Mouse (Mus musculus) urinary bladder, postnatal 4 days (tissue): ENCODE data around the gene Pitpnm2.

Experiments
- DNase-seq, 2 experiments: peaks; one replicate each; pipeline ENCODE4 v3.0.0; 2021 to 2022; ENCODE audit warnings: low spot score in 2 of 2

The Pitpnm2 gene

DNA sequence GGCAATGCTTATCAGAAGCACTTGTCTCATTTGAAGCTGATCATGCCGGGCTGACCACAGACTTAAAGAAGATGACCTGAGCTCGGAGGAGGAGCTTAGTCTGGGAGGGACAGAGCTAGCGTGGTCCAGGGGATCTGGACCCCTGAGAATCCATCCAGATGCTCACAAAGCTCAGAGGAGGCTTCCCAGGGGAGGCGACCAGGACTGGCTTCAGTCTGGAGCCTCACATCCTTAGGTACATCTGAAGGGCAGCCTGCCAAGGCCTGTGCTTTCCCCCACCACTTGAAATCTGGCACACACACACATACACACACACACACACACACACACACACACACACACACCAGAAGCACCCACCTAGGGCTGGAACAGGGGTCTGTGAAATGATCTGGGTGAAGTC is 47.5 kb downstream of the Pitpnm2 start:
- no peak for DNase-seq

DNA sequence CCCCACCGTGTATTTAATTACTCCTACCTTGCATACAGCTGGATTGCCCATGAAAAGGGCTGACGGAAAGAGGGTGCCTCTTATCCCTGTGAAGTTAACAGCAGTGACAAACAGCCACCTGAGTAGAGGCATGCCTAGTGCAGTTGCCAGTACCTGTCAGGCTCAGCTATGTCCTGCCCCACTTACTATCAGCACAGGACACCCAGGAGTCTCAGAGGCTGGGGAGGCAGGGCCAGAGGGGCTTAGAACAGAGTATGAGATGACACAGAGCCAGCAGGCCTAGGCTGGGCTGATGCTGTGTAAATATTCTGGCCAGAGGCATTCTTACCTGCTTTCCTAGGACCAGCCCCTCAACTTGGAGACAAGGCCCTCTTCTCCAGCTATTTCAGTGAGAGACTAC is 48.0 kb downstream of the Pitpnm2 start:
- DNase-seq = no peak

DNA sequence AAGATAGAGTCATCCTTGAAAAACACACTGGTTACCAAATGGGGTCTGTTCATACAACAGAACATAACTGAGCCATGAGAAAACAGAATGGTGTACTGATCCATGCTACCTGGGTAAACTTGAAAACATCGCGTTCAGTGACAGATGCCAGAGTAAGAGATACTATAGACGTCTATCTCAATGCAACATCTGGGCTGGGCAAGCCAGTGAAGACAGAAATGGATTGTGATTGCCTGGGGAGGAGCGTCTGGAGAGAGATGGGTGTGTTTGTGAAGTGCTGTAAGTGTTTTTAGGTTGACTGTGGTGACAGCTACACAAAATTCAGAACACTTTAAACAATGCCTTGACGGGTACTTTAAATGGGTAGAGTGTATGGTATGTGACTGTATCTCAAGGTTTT is 48.7 kb downstream of the Pitpnm2 start:
- no peak for DNase-seq

DNA sequence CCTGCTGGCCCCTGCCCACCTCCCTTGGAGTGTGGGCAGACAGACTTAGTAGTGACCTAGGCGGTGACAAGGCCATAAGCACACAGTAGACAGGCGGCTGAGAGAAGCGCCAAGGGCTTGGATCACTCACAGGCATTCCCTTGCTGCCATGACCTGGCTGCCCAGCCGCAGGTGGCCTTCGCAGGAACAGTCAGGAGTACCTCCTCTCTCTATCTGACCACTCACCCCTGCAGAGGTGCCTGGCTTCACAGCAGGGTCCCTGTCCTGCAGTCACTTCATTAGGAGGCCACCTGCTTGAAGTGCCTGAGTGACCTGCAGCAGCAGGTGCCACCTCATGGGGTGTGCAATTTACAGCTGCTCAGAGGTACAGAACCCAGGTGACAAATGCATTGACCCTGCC is 50.4 kb downstream of the Pitpnm2 start:
- DNase-seq = no peak

DNA sequence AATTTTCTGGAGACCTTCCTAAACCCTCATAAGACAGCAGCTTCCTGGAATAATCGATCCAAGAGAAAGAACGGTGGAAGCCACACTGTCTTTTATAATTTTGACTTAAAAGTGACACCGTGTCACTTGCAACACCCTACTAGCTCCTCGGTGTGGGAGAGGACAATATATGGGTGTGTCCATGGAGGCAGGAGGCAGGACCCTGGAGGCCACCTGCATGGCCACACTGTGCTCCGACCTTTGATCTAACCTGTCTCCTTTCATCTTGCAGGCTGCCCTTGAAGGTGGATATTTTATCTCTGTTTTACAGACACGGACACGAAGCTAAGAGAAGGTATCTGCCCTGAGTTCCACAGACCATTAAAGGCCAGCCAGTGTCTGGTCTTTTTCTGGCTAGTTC is 51.1 kb downstream of the Pitpnm2 start:
- DNase-seq = no peak

DNA sequence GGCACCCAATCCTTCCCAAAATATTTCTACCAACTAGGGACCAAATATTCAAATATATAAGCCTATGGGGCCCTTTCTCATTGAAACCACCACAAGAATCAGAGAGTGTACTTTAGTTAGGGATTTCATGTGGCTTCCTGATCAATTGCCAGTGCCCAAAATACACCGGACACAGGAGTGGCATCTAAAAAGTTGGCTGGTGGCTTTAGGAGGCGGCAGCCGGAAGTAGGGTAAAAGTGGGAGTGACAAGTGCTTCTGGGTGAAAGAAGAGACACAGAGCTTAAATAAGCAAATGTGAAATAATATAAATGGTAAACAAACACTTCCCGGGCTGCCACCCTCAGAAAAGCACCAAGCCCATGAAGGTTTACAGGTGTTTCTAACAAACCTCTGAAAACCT is 53.5 kb downstream of the Pitpnm2 start:
- no peak for DNase-seq

DNA sequence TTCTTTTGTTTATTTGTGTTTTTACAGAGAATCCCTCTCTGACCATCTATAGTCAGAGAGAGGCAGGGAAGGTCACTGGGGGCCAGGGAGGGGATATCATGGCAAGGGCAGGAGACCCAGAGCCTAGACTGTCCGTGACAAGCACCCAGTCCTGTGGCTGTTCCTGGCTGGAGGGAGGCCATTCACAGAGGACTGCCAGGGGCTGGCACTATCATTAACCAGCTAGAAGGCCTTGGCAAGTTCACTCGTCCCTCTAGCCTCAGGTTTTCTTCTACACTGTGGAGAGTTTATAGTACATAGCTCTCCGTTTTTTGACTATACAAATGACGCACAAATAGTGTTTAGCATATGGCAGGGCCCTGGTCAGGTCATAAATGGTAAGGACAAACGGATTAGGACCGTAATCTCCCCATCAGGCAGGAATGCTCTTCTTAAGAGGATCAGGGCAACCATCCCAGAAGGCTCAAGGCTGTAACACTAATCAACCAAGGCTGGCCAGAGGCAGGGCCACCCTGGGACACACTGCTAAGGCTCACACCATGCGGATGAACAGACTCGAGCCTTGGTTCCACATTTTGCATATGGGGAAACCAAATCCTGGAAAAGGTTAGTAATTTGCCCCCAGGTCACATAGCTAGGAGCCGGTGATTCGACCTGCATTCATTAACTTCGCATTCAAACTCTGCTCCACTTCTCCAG is 55.0 kb downstream of the Pitpnm2 start:
- no peak for DNase-seq

DNA sequence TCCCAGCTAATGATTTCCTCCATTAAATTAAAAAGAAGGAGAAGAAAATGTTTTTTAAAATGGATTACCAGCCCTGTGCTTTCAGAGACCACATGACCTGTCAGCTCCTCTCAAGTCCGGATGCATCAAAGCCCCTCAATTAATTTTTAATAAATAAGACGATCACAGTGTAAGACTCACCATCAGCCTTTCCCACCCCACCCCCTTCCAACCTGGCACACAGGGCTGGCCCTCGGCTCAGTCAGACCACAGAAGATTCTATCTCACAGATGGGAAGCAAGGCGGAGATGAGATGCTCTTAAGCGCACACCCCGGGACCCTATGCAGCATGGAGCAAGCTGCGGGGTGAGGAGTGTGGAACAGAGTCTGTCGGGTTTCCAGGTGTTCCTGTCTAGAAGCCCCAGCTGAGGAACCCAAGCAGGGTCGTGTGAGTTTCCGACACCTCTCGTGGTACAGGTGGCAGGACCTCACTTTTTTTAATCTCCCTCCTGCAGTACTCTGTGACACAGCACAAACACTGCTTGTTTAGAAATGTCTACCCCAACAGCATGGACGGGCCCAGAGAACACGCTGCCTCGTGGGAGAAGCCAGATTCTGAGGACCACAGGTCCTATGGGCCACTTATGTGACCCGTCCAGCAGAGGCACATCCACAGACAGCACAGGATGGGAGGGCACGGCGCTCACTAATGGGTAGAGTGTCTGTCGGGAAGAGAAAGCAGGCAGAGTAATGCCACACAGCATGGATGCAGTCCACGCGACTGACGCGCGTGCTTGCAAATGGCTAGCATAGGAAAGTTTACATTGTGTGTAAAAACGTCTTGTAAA is 56.1 kb downstream of the Pitpnm2 start:
- DNase-seq = no peak

DNA sequence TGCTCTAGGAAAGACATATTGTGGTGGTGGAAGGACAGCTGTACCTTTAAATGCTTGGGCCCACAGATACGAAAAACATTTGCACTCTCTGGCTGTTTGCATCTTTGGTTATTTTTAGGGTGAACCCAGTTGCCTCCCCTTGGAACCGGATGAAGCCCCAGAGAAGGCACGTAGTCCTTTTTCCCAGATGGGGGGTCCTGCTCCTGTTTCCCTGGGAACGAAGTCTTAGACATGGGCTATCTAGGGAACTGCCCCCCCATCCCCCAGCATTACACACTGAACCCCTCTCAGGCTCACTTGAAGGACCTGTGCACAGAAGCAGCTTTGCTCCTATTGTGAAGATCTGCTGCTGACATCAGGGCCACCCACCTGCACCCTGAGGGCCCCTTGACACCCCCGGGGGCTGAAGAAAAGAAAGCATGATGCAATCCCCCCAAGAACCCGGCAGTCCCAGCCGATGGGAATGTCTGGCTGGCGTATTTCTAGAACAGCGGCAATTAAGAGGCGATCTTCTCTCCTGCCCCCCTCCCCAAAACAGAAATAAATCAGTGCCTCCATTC is 56.8 kb downstream of the Pitpnm2 start:
- DNase-seq = no peak

DNA sequence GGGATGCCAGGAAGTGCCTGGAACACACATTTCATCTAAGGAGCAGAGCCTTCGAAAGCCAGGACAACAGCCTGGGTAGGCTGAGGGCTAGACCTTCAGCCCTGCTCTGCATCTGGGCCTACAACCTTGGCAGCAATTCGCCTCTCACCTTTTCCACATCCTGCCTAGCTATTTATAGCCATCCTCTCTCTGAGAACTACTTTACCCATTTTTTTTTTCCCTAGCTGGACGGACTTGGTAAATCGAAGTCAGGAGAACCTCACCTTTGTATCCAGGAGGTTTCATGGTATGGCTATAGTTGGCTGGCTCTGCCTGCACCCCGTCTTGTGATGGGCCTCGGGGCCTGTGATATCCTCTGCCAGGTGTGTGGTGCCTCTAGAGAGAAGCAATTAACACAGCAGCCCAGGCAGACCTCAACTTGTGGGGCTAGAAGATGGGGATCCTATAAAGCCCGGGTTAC is 57.3 kb downstream of the Pitpnm2 start:
- DNase-seq = no peak

DNA sequence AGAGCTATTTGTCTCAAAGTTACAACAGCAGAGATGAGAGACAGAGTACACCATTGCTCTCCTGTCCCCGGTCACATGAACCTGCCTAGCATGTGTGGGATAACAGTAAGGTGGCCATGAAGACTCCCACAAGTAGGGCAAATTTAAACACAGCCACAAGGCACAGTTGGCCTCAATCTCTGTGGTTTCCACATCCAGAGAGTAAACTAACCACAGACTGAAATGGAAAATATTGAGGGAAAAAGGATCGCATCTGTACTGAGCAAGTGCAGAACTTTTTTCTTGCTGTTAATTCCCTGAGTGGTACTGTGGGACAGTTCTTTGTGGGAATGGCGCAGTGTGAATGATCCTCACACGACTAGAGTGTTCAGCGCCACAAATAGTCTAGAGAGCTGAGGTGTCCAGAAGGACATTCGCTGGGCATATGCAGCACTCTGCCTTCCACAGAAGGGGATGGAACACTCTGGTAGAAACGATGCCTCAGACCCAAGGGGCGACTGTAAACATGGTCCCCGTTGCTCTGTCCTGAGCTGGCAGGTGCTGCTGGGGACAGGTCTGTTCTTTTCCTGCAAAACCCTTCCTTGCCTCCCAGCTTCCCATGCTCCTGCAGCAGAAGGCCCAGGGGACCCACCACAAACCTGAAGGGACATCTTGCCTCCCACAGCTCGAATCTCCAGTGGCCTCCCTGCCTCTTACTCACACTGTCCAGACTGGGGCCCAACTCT is 59.3 kb downstream of the Pitpnm2 start:
- no peak for DNase-seq

DNA sequence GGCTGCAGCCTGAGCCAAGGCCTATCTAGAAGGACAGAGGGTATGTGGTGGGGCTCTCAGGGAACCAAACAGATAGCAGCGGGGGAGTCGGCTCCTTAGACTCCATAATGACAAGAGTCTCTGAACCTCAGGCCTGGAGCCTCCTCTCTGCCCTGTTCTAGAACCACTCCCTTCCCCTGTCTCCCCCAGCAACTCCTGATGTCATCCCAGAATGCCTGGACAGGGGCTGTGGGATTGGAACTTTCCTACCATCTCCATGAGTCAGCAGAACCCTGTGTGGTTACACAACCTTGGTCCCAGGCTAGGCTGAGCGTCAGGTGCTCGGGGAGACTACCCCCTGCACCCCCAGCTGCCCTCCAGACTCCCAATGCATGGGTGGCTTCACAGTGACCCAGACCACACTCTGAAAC is 60.0 kb downstream of the Pitpnm2 start:
- no peak for DNase-seq

DNA sequence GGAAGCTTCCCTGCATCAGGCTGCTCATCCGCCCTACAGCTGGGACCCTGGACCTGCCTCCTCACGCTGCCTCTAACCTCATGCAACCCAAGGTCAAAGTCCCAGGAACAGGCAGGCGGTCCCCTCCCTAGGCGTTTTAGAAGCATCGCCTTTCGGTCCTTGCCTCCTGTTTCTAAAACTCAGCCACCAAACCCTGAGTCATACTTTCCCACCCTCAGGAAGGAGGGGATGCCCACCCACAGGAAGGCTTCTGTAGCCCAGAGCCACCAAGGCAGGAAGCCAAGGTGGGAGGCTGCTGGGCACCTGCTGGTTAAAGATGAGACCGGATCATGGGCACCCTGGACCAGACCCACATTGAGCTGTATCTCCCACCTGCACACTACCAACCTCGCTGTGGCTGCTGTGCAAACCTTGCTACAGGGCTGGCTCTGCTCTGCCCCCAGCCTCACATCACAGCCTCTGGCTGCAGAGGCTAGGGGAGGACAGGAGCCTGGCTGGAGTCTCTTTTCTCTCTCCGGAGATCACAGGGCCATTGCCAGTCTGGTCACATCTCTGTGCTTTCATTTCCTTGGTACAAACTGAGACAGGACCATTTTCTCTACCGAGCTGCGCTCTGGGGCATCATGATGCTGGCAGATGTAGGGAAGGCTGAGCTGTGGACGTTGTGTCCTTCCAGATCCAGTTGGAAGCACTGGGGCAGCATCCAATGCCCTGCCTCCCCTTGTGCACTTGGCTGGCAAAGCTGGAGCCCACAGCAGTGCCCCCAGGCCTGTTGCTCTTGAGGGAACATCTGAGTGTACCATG is 61.9 kb downstream of the Pitpnm2 start:
- no peak for DNase-seq

DNA sequence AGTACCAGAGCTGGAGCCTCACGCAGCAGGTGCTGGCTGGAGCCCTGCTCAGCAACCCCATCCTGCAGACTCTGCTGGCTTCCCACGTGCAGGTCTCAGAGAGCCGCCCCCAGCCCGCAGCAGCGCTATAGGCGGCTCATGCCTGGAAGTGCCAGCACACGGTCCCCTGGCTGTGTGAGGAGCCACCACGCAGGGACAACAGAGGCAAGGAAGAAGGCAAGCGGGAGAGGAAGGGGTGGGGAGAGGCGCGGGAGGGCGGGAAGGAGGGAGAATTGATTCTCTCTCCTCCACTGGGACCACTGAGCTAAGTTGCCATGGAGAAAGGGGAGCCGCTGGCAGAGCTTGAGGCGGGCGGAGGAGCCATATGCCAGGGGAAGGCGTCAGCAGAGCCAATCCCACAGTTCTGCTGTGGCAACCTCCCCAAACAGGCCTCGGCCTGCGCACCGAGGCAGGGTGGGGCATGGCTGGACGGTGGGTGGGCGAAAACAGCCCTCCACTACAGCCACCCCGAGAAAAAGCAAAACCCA is 62.5 kb downstream of the Pitpnm2 start:
- no peak for DNase-seq

DNA sequence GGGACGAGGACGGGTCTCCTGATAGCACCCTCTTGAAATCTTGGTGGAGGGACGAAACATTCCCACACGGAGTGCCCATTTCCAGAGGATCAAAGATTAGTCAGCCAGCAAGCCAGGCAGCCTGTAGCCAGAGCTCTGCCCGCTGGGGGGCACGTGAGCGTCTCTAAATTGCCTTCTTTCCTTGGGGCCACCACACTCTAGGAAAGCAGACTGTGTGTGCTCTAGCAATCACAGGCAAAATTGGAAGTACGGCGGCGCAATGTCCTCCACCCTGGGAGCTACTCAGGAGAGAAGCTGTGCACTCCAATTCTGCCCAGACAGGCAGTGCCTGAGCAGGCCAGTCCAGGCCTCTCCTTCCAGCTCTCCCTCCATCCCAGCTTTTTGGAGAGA is 63.1 kb downstream of the Pitpnm2 start:
- no peak for DNase-seq

DNA sequence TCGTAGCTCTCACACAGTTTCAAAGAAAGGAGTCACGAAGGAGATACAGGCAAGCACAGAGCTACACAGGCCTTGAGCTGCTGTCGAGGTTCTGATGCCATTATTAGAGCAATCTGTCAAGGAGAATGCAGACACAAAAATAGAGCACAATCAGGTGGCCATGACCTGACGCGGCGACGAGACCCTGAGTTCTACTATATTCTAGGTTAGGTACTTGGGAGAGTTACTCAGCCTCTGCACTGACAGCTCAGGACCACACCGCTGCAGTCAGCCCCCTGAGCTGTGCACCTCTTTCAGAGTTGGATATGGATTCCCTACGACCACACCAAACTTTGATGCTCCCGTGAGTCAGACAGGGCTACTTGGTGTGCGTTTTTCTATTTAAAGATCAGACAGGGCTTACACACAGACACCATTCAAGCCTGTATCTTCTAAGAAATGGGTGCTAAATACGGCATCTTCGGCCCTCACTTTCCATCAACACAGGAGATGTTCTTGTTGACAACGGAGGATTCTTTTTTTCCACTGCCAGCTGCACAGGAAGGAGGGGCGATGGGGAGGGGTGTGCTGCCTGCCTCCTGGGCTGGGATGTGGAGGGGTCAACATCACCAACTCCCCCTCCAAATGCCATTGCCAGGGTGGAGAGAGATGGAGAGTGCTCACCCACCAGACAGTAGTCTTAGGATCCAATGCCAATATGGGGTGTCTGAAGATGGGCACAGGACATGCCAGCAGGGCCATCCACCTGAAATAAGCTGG is 63.7 kb downstream of the Pitpnm2 start:
- DNase-seq = no peak

DNA sequence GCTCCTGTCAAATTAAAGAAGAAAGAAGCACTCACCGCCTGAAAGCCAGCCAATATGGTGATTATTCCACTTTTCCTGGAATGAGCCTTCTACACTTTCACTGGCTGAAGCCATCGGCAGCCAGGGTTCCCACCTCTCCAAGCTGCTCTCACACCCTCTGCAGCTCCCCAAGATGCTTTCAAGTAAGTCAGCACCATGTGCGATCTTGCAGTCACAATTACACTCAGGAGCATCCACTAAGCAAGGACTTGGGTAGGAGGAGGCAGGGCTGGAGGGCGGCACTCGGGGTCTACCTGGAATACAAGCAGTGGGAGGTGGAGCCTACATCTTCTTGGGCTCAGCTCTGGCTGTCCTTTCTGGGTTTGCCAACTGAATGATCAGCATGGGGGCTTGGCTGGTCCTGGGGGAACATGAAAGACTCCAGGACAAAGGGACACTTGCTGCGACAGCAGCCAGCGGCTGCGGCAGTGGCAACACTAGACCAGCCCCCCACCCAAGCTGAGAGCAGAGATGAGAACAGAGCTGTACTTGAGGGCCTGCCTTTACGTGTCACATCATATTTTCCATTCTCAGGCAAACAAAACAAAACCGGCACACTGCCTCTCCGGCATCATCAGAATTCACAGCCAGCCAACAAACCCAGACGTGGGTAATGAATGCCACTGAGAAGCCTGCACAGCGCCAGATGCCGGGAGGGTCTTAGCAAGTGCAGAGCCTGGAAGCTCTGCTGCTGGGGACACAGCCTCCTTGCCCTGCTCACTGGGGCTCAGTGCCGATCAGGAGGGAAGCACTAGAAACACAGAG is 64.5 kb downstream of the Pitpnm2 start:
- DNase-seq = no peak

DNA sequence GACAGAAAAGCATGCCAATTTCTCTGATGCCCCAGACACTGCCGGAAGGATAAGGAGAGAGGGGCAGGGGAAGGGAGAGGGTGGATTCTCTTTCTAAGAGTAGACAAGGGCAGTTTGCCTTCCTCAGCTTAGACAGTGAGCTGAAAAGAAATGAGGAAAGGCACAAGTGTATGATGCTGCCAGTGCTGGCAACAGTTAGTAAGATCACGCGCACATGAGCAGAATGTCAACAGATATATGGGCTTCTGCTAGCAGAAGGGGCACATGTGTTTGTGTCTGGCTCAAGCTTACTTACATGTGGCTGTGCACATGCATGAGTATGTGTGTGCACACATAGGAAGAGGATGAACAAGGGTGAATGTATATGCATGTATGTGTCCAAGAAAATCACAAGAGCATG is 65.4 kb downstream of the Pitpnm2 start:
- DNase-seq = no peak

DNA sequence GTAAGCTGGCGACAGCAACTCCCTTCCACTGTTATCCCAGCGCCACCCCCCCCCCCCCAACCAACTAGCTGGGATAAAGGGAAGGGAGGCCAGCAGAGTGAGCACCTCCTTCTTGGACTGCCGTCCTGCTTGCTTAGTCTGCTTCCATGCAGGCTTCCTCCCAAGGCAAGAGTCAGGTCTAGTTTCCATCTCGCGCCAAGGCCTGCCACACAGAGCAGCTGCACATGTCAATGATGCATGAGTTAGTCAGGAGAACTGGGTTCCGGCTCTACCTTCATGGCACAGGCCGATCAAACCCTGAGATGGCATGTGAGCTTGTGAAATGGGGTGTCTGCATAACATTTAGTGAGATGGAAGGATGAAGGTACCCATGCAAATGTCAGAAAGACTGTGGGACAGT is 66.9 kb downstream of the Pitpnm2 start:
- no peak for DNase-seq

DNA sequence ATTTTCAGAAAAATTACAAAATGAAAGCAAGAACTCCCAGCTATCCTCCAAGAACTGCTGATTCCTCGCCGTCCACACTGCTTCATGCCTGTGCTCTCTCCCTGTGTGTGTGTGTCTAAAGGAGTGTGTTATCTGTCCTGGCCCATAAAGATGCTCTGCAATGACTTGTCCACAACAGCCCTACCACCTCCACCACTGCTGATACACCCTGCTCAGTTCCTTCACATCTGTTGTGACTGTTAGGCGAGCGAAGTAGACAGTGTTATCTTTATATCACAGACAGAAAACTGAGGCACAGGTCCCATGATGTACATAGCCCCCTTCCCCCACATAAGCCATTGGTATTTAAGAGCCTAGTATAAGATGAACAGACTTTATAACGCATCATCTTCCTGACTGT is 67.5 kb downstream of the Pitpnm2 start:
- no peak for DNase-seq
